Mouse (Mus musculus) liver, adult 2 months (tissue): ENCODE measurements around the gene Rnpepl1. TPM values are rescaled to one million over a fixed set of nuclear protein-coding genes. Genes with fewer than 3 reads are reported as not detected.

Experiments used
- DNase-seq: peaks from one replicate; pipeline ENCODE4 v3.0.0-alpha.2; 2011; ENCODE audit warnings: low read depth, low spot score; ENCODE audit errors: extremely low read depth
- H3K27ac ChIP-seq: fragments of 200-500 bp; replicated peaks from 2 replicates; pipeline ENCODE4 v1.5.1; 2012; ENCODE audit warnings: low read depth, mild to moderate bottlenecking, control low read depth, inconsistent platforms, low read length; ENCODE audit not compliant: insufficient read depth
- H3K27me3 ChIP-seq: fragments of 200-500 bp; 2 replicates; pipeline ENCODE4 v1.6.1; 2012; ENCODE audit warnings: mild to moderate bottlenecking, moderate library complexity, low read length, inconsistent platforms; ENCODE audit not compliant: control insufficient read depth, insufficient read depth
- H3K36me3 ChIP-seq: fragments of 200-500 bp; 2 replicates; pipeline ENCODE4 v1.6.1; 2012; ENCODE audit warnings: low read length, inconsistent platforms; ENCODE audit not compliant: control insufficient read depth, insufficient read depth
- H3K4me1 ChIP-seq: fragments of 200-500 bp; 2 replicates; pipeline ENCODE4 v1.6.1; 2011; ENCODE audit warnings: low read length; ENCODE audit not compliant: control insufficient read depth, insufficient read depth
- H3K4me3 ChIP-seq: fragments of 200-500 bp; 2 replicates; pipeline ENCODE4 v1.5.1; 2011; ENCODE audit warnings: low read depth, mild to moderate bottlenecking, control low read depth, low read length, moderate library complexity; ENCODE audit not compliant: insufficient read depth
- H3K79me2 ChIP-seq: fragments of 200-500 bp; 2 replicates; pipeline ENCODE4 v1.6.1; 2012; ENCODE audit warnings: inconsistent platforms, mild to moderate bottlenecking, low read length, moderate library complexity; ENCODE audit not compliant: control insufficient read depth, insufficient read depth
- H3K9ac ChIP-seq: fragments of 200-500 bp; 2 replicates; pipeline ENCODE4 v1.6.1; 2012; ENCODE audit warnings: low read depth, mild to moderate bottlenecking, control low read depth, inconsistent platforms, low read length
- CTCF ChIP-seq: fragments of 200-500 bp; IDR thresholded peaks from 2 replicates; pipeline ENCODE4 v1.5.1; 2011; ENCODE audit warnings: low read depth, low read length, control low read depth
- POLR2A ChIP-seq: fragments of 200-500 bp; IDR thresholded peaks from 2 replicates; pipeline ENCODE4 v1.6.1; 2011; ENCODE audit warnings: low read length, control low read depth; ENCODE audit not compliant: insufficient read depth; ENCODE audit errors: extremely low read depth
- WGBS: fragments of 180-500 bp; shearing (Covaris S2); methylation state at CpG from one replicate; pipeline ENCODE4 v1.1.7; 2018; 5-methylcytosine and 5-hydroxymethylcytosine counted together
- polyA plus RNA-seq: library from polyadenylated mRNA; depleted of rRNA; stranded (reverse); fragments of >200 nt; gene quantifications from 2 replicates; pipeline ENCODE4 v1.2.3, GENCODE M21; 2012
- total RNA-seq: library from RNA; depleted of rRNA; stranded (reverse); fragments of >200 nt; gene quantifications from 2 replicates; pipeline ENCODE4 v1.2.3, GENCODE M21; 2014

The Rnpepl1 gene
- total and polyA plus RNA-seq, 2 experiments = 21.6 to 107 TPM

GRCm38 (mm10) chr1:92937797-92938196 is 27.2 kb downstream of the Rnpepl1 start:
- H3K9ac ChIP-seq = no peak overlapping the region
- WGBS = 52% methylated on average over 3 of the region's 3 CpGs
- TF ChIP-seq POLR2A (no peak), CTCF (no peak)
- H3K4me1 ChIP-seq = peaks cover 12% of the 10 kb centered on the region
- H3K27ac ChIP-seq = no peak overlapping the region
- H3K36me3 ChIP-seq = peaks cover 7% of the 10 kb centered on the region
- no peak overlapping the region for H3K4me3 ChIP-seq
- DNase-seq = peak; percentile 45
- H3K27me3 ChIP-seq = no peaks in the 10 kb centered on the region
- H3K79me2 ChIP-seq = peaks cover 4% of the 10 kb centered on the region; the same call in 1 of the 2 replicates

- H3K4me1 ChIP-seq = peaks cover 16% of the 10 kb centered on the region
- H3K4me3 ChIP-seq = no peak overlapping the region
- no peak for DNase-seq
- H3K36me3 ChIP-seq = peaks cover 8% of the 10 kb centered on the region
- H3K79me2 ChIP-seq = peaks cover 4% of the 10 kb centered on the region; the same call in 1 of the 2 replicates
- H3K27ac ChIP-seq = no peak overlapping the region
- H3K9ac ChIP-seq = no peak overlapping the region
- TF ChIP-seq CTCF (no peak), POLR2A (no peak)
- WGBS = over 99% methylated on average over 4 of the region's 4 CpGs
- no peaks in the 10 kb centered on the region for H3K27me3 ChIP-seq
These were observed 29.2 kb downstream of the Rnpepl1 start for GRCm38 (mm10) chr1:92939746-92940145.

- Histone ChIP-seq H3K27me3 (no peaks in the 10 kb centered on the region), H3K9ac (0 out of 2 replicates have a peak overlapping the region, but pooled peaks have one; percentile 5), H3K79me2 (no peaks in the 10 kb centered on the region), H3K4me3 (no peak overlapping the region), H3K4me1 (peaks cover 4% of the 10 kb centered on the region; the same call in 1 of the 2 replicates), H3K27ac (no peak overlapping the region; the same call in 1 of the 2 replicates), H3K36me3 (peaks cover 14% of the 10 kb centered on the region)
- no peak for DNase-seq
- WGBS = 92% methylated on average over 19 of the region's 19 CpGs
- TF ChIP-seq POLR2A = no peak
- TF ChIP-seq CTCF = no peak
These were observed 32.8 kb downstream of the Rnpepl1 start for GRCm38 (mm10) chr1:92943219-92943989.

- H3K27me3 ChIP-seq = no peaks in the 10 kb centered on the region
- TF ChIP-seq POLR2A = no peak
- no peak for TF ChIP-seq CTCF
- no peak overlapping the region for H3K9ac ChIP-seq
- peaks cover 4% of the 10 kb centered on the region; the same call in 1 of the 2 replicates for H3K4me1 ChIP-seq
- H3K36me3 ChIP-seq = peaks cover 7% of the 10 kb centered on the region
- no peaks in the 10 kb centered on the region for H3K79me2 ChIP-seq
- H3K4me3 ChIP-seq = no peak overlapping the region
- WGBS = 98% methylated on average over 3 of the region's 3 CpGs
- no peak overlapping the region for H3K27ac ChIP-seq
- DNase-seq = no peak
These were observed 37.4 kb downstream of the Rnpepl1 start for GRCm38 (mm10) chr1:92947966-92948365.

- H3K9ac ChIP-seq = no peak overlapping the region
- TF ChIP-seq POLR2A (no peak), CTCF (peak; percentile 56; the same call in 1 of the 2 replicates)
- H3K27ac ChIP-seq = no peak overlapping the region
- H3K4me1 ChIP-seq = no peaks in the 10 kb centered on the region
- H3K36me3 ChIP-seq = peaks cover 7% of the 10 kb centered on the region
- H3K4me3 ChIP-seq = no peak overlapping the region
- H3K79me2 ChIP-seq = no peaks in the 10 kb centered on the region
- H3K27me3 ChIP-seq = no peaks in the 10 kb centered on the region
- WGBS = 76% methylated on average over 6 of the region's 6 CpGs
- DNase-seq = no peak
These were observed 38.8 kb downstream of the Rnpepl1 start for GRCm38 (mm10) chr1:92949426-92949825.

- 63% methylated on average over 5 of the region's 5 CpGs for WGBS
- Histone ChIP-seq H3K9ac (no peak within 1 kb of the TSS), H3K27me3 (no peaks in the 10 kb centered on the region), H3K4me1 (no peaks in the 10 kb centered on the region), H3K27ac (no peak within 1 kb of the TSS), H3K4me3 (no peak within 1 kb of the TSS), H3K36me3 (peaks cover 2% of the 10 kb centered on the region; the same call in 1 of the 2 replicates), H3K79me2 (no peaks in the 10 kb centered on the region)
- DNase-seq = no peak
- no peak for TF ChIP-seq CTCF
- TF ChIP-seq POLR2A = no peak
These were observed 40.0 kb downstream of the Rnpepl1 start, which contains the start of gene Gpr35 for GRCm38 (mm10) chr1:92950607-92951006. Gene Gpr35 (plus strand): TSS chr1:92950865.
